Mouse (Mus musculus) limb, embryonic 15.5 days (tissue): ENCODE measurements around the gene Duoxa2. TPM values are rescaled to one million over a fixed set of nuclear protein-coding genes. Genes with fewer than 3 reads are reported as not detected.

ENCODE experiments used
- ATAC-seq: fragments of 200-750 bp; cut with Nextera tagmentation; 2 replicates; pipeline ENCODE4 v1.8.0; 2017; ENCODE audit warnings: low read depth, moderate TSS enrichment; ENCODE audit not compliant: insufficient number of reproducible peaks, low FRiP score, low TSS enrichment
- H3K27ac ChIP-seq: fragments of 300-500 bp; sonication (generic); 2 replicates; pipeline ENCODE4 v1.5.1; 2015; ENCODE audit warnings: moderate library complexity, mild to moderate bottlenecking, inconsistent platforms
- H3K27me3 ChIP-seq: fragments of 300-500 bp; sonication (generic); 2 replicates; pipeline ENCODE4 v1.6.1; 2015; ENCODE audit warnings: inconsistent platforms
- H3K36me3 ChIP-seq: fragments of 300-500 bp; sonication (generic); 2 replicates; pipeline ENCODE4 v1.6.1; 2015; ENCODE audit warnings: inconsistent platforms
- H3K4me1 ChIP-seq: fragments of 300-500 bp; sonication (generic); 2 replicates; pipeline ENCODE4 v1.6.1; 2015; ENCODE audit warnings: inconsistent platforms
- H3K4me2 ChIP-seq: fragments of 300-500 bp; sonication (generic); 2 replicates; pipeline ENCODE4 v1.6.1; 2015; ENCODE audit warnings: mild to moderate bottlenecking, inconsistent platforms
- H3K4me3 ChIP-seq: fragments of 300-500 bp; sonication (generic); 2 replicates; pipeline ENCODE4 v1.5.1; 2015; ENCODE audit warnings: mild to moderate bottlenecking, inconsistent platforms
- H3K9ac ChIP-seq: fragments of 300-500 bp; sonication (generic); 2 replicates; pipeline ENCODE4 v1.6.1; 2015; ENCODE audit warnings: inconsistent platforms
- H3K9me3 ChIP-seq: fragments of 300-500 bp; sonication (generic); 2 replicates; pipeline ENCODE4 v1.6.1; 2016; ENCODE audit warnings: inconsistent platforms
- WGBS: fragments of 180-500 bp; shearing (Covaris S2); methylation state at CpG from one replicate; pipeline ENCODE4 v1.1.7; 2015; 5-methylcytosine and 5-hydroxymethylcytosine counted together
- polyA plus RNA-seq: library from polyadenylated mRNA; unstranded; fragments of >200 nt; fragmentation: Nextera tagmentation; extraction: Ambion mirVana; gene quantifications from 2 replicates; pipeline ENCODE4 v1.2.1, GENCODE M21; 2015

Duoxa2 gene
- 0.12 and 0.28 TPM in 2 replicates for polyA plus RNA-seq

DNA sequence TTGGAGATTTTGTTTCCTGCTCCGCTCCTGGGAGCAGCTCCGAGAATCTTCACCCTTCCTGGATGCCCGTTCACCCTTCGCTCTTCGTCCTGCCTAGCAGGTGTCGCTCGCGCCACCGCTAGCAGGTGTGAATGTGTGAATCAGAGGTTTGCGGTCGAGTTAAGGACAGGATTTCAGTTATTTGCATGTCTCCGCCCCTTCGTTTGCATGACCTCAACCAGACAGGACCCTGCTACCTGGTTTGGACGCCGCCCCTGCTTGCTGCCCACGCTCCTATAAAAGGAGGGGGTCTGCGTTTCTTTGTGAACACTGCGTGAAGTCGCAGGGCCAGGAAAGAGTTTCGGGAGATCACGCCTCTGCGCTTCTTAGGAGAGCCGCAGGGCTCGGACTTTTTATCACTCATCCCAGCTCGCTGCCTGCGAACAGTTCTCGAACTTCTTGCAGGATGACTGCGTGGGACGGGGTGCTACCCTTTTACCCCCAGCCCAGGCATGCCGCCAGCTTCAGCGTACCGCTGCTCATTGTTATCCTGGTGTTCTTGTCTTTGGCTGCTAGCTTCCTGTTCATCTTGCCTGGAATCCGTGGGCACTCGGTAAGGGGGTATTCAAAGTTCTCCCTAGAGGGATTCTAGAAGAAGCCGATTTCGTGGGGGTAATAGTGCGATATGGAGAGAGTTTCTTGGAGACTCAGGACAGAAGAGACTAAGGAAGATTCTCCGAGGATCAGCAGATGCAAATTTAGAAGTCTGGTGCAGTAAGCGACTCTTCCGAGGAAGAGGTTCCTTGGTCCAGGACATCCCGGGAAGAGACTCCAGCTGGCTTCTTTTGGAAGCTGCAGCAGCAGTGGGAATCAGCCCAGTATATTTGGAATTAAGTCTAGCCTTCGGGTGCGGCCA lies at the start of gene Duoxa2:
Duoxa2 (plus strand) TSS at position 305 of the 895 bp plus-strand sequence.
- Histone ChIP-seq H3K9me3 (no peaks in the 10 kb centered on the region), H3K4me1 (peaks cover 36% of the 10 kb centered on the region), H3K27ac (no peak within 1 kb of the TSS), H3K27me3 (peaks cover 98% of the 10 kb centered on the region), H3K9ac (no peak within 1 kb of the TSS), H3K4me3 (peak within 1 kb of the TSS; percentile 29), H3K36me3 (no peaks in the 10 kb centered on the region), H3K4me2 (peak within 1 kb of the TSS; percentile 42)
- ATAC-seq, result no peak
- under 1% methylated on average over 43 of the region's 43 CpGs for WGBS

- Histone ChIP-seq H3K4me1 (no peaks in the 10 kb centered on the region), H3K36me3 (0 out of 2 replicates have a peak, but pooled peaks cover 5% of the 10 kb centered on the region), H3K4me3 (no peak overlapping the region), H3K27ac (no peak overlapping the region), H3K27me3 (no peaks in the 10 kb centered on the region), H3K9ac (no peak overlapping the region), H3K4me2 (no peak overlapping the region), H3K9me3 (no peaks in the 10 kb centered on the region)
- WGBS, result 92% methylated on average over 5 of the region's 5 CpGs
- ATAC-seq, result no peak
These were observed 42.7 kb upstream of the Duoxa2 start for GRCm38 (mm10) chr2:122255997-122256396.

DNA sequence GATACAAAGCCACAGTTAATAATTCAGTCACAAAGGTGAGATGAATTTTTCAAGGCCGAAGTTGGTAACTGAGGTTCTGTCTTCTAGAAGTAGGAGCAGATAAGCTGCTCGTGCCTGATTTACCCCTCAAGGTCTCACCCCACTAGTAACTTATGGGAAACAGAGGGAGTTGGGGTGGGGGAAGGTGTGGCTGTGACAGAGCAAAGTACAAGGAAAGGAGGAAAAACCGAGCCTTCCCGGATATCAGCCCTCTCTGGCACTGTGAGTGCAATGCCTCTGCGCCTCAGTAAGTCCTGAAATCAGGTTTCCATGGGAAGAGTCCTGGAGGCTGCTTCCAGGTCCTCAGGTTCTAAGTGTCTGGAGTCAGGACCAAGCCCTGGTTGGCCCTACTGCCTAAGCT lies 38.0 kb upstream of the Duoxa2 start:
- H3K9ac ChIP-seq, result no peak overlapping the region
- H3K4me2 ChIP-seq, result no peak overlapping the region
- ATAC-seq, result no peak
- no peak overlapping the region for H3K4me3 ChIP-seq
- H3K9me3 ChIP-seq, result no peaks in the 10 kb centered on the region
- H3K36me3 ChIP-seq, result 0 out of 2 replicates have a peak, but pooled peaks cover 5% of the 10 kb centered on the region
- no peak overlapping the region for H3K27ac ChIP-seq
- 73% methylated on average over 5 of the region's 5 CpGs for WGBS
- H3K27me3 ChIP-seq, result no peaks in the 10 kb centered on the region
- H3K4me1 ChIP-seq, result no peaks in the 10 kb centered on the region

- no peak overlapping the region for H3K4me3 ChIP-seq
- H3K4me1 ChIP-seq, result no peaks in the 10 kb centered on the region
- H3K27ac ChIP-seq, result no peak overlapping the region
- H3K36me3 ChIP-seq, result 0 out of 2 replicates have a peak, but pooled peaks cover 3% of the 10 kb centered on the region
- H3K9ac ChIP-seq, result no peak overlapping the region
- WGBS, result 71% methylated on average over 3 of the region's 3 CpGs
- no peak for ATAC-seq
- no peak overlapping the region for H3K4me2 ChIP-seq
- no peaks in the 10 kb centered on the region for H3K9me3 ChIP-seq
- no peaks in the 10 kb centered on the region for H3K27me3 ChIP-seq
These were observed 34.0 kb upstream of the Duoxa2 start for GRCm38 (mm10) chr2:122264690-122265089.

DNA sequence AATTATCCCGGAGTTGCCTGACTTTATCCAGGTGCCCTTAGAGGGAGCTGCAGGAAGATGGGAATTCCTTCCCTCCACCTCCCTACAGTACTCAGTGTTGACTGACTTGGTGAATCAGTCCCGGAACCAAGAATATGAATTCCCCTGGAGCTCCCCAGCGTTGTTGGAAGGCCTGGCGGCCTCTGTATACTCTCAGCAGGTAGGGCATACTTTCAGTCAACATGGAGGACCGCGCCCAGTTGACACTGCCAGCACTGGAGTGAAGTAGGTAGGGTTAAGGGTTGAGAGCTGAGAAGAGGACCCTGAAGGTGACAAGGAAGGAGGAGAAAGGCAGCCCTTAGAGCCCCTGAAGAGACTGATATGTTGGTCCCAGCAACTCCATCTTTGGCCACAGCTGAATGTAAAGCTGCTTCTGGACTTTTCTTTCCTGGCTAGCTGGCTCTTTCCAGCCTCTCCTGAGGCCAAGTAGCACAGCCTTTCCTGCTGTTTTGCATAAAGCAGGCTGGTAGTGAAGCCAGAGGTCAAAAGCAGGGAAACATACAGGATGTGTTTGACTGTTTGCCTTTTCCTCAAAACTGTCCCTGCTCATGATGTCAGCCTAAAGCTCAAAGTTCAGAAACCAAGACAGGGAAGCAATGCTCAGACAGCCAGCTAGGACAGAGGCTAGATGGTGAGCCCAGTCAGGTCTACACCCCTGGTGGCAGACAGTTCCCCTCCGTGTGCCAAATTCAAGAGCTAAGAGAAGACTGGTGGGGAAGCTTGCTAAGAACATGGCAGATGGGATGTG lies 32.1 kb upstream of the Duoxa2 start:
- Histone ChIP-seq H3K4me1 (no peaks in the 10 kb centered on the region), H3K27me3 (no peaks in the 10 kb centered on the region), H3K36me3 (no peaks in the 10 kb centered on the region), H3K4me2 (no peak overlapping the region), H3K9me3 (no peaks in the 10 kb centered on the region), H3K9ac (no peak overlapping the region), H3K27ac (no peak overlapping the region), H3K4me3 (no peak overlapping the region)
- WGBS, result 82% methylated on average over 7 of the region's 7 CpGs
- no peak for ATAC-seq

GRCm38 (mm10) chr2:122278769-122279168 lies 19.9 kb upstream of the Duoxa2 start:
- Histone ChIP-seq H3K4me2 (no peak overlapping the region), H3K36me3 (no peaks in the 10 kb centered on the region), H3K4me3 (no peak overlapping the region), H3K4me1 (no peaks in the 10 kb centered on the region), H3K27me3 (no peaks in the 10 kb centered on the region), H3K9ac (no peak overlapping the region), H3K9me3 (no peaks in the 10 kb centered on the region), H3K27ac (no peak overlapping the region)
- 88% methylated on average over 3 of the region's 3 CpGs for WGBS
- ATAC-seq, result no peak

- Histone ChIP-seq H3K27ac (no peak overlapping the region), H3K4me1 (no peaks in the 10 kb centered on the region), H3K9me3 (no peaks in the 10 kb centered on the region), H3K4me2 (no peak overlapping the region), H3K9ac (no peak overlapping the region), H3K27me3 (no peaks in the 10 kb centered on the region), H3K36me3 (no peaks in the 10 kb centered on the region), H3K4me3 (no peak overlapping the region)
- no peak for ATAC-seq
- 82% methylated on average over 9 of the region's 9 CpGs for WGBS
These were observed 14.6 kb upstream of the Duoxa2 start for GRCm38 (mm10) chr2:122284091-122284490.

DNA sequence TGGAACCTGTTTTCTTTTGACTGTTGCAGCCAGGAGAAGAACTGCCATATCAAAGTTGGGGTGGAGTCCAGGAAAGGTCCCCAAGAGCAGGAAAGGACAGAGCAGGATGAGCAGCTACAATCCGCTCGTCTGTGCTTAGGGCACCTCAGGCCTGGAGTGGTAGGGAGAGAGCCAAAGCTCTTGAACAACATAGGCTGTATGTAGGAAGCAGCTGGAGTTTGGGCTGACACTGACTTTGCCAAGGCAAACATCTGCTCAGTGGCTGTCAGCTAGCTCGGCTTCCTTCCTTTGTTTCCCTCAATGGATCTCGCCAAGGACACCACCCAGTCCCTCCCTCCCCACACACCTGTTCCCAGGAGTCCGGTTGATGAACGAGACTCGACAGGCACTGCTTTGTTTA lies 12.6 kb upstream of the Duoxa2 start:
- H3K36me3 ChIP-seq, result no peaks in the 10 kb centered on the region
- H3K4me1 ChIP-seq, result no peaks in the 10 kb centered on the region
- no peaks in the 10 kb centered on the region for H3K9me3 ChIP-seq
- 65% methylated on average over 7 of the region's 7 CpGs for WGBS
- H3K27me3 ChIP-seq, result peaks cover 4% of the 10 kb centered on the region; the same call in 1 of the 2 replicates
- no peak overlapping the region for H3K27ac ChIP-seq
- H3K4me3 ChIP-seq, result no peak overlapping the region
- no peak for ATAC-seq
- no peak overlapping the region for H3K9ac ChIP-seq
- no peak overlapping the region for H3K4me2 ChIP-seq

DNA sequence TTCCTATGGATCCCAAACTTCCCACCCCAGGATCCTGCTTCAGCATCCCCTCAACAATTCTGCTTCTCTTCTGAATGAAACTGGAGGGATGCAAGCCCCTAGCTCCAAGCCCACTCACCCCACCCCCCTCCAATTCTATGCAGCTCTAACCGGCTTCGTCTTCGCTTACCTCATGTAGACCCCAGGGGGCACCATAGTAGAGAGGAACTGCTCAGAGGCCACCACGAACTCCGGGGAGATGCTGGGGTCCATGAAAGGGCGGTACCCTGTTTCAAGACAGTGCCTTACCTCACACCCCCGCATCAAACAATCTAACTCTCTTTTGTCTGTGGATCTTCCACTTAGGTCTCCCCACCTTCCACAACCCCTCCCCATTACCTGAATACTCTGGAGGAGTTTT lies 3.8 kb upstream of the Duoxa2 start:
- 3% methylated on average over 7 of the region's 7 CpGs for WGBS
- no peak for ATAC-seq
- Histone ChIP-seq H3K36me3 (no peaks in the 10 kb centered on the region), H3K4me2 (no peak overlapping the region), H3K27ac (no peak overlapping the region), H3K9ac (no peak overlapping the region), H3K27me3 (peaks cover 73% of the 10 kb centered on the region), H3K4me1 (peaks cover 21% of the 10 kb centered on the region), H3K4me3 (no peak overlapping the region), H3K9me3 (no peaks in the 10 kb centered on the region)

- Histone ChIP-seq H3K27ac (no peak overlapping the region), H3K9ac (no peak overlapping the region), H3K4me3 (peak overlapping the region; percentile 29), H3K36me3 (no peaks in the 10 kb centered on the region), H3K4me1 (peaks cover 36% of the 10 kb centered on the region), H3K4me2 (no peak overlapping the region), H3K9me3 (no peaks in the 10 kb centered on the region), H3K27me3 (peaks cover 95% of the 10 kb centered on the region)
- ATAC-seq, result no peak
- WGBS, result under 1% methylated on average over 35 of the region's 35 CpGs
These were observed 1.2 kb upstream of the Duoxa2 start for GRCm38 (mm10) chr2:122297271-122298095.

- ATAC-seq, result no peak
- 4% methylated on average over 13 of the region's 13 CpGs for WGBS
- Histone ChIP-seq H3K9ac (no peak within 1 kb of the TSS), H3K4me1 (peaks cover 36% of the 10 kb centered on the region), H3K4me3 (peak within 1 kb of the TSS; percentile 29), H3K27me3 (peaks cover 97% of the 10 kb centered on the region), H3K27ac (no peak within 1 kb of the TSS), H3K9me3 (no peaks in the 10 kb centered on the region), H3K36me3 (no peaks in the 10 kb centered on the region), H3K4me2 (peak within 1 kb of the TSS; percentile 42)
These were observed 602 bp upstream of the Duoxa2 start, which contains the start of gene Duox2 for GRCm38 (mm10) chr2:122298096-122298499. Duox2 (minus strand) TSS chr2:122298449.
